Mouse (Mus musculus) testis, postnatal 14 days (tissue): ENCODE measurements around the gene Tnfaip2.

Experiments used
- DNase-seq: peaks from one replicate; pipeline ENCODE4 v3.0.0; 2021; ENCODE audit warnings: low spot score

Gene Tnfaip2

GRCm38 (mm10) chr12:111428364-111428763, 13.9 kb upstream of the Tnfaip2 start:
- no peak for DNase-seq

DNA sequence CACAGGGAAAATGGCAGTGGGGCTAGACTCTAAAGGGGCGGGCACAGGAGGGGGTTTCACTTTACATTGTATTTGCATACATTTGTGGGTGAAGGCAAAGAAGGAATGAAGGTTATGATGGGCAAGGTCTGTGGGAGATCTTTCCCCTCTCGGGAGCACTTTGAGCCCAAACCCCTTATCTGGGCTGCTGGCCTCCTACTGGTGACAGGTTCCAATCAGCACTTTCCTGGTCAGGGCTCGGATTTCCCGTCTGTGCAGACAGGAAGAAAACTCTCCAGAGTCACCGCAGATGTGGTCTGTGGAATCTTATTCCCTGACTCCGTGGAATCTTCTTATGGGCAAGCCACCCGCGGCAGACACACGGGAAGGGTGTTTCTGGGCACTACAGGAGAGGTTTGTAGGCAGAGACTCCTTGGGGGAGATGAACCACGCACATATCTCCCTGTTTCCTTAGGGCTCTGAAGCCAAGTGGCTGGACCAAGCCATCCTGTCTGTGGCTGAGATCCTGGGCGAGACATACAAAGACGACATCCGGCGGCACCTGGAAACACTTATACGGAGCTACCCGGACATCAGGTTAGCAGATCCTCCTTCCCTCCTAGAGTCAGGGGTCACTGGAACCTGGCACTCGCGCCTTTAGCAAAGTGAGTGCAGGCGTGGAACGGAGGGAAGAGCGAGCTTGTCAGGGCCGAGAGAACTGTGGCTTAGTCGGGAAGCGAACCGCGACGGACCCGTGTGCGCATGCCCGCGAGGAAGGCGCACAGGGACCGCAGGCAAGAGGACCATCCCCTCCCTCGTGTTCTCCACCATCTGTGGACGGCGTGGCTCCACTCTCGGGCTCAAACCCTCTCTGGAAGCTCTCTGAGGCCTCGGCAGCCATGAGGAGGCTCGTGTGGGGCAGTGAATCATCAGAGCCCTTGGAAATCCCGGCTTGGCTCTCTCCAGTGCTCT, 13.0 kb upstream of the Tnfaip2 start:
- DNase-seq = no peak

DNA sequence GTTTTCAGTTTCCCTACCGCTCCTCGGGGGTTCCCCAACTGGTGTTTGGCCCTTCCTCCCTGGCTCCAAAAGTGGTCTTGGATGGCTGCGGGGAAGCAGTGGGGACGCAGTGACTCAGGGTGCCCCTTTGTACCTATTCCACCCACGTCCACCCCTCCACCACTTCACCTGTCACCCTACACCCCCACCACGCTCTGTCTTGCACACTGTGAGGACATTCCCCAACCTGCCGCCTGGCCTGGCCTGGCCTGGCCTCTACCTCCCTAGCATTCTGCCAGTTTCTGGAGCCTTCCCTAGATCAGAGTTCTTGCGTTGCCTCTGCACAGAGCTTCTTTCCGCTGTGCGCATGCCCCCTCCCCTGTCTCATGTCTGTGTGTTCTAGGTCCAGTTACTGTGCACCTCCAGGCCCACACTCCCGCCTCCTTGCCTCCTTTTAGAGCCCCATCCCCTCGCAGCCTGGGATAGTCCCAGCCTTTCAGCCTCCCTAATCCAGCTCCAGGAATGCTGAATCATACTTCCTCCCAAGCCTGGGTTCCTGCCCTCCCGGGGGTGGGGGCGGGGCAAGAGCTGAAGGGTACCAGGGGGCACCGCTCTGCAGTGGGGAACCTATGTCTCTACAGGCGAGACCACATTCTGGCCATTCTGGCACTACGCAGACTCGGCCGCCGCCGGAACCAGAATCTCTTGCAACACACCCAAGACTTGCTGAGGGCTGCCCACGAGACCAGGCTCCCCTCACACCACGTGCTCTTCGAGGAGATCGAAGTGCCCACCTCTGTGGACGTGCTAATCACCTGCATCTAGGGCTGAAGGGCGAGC, 12.0 kb upstream of the Tnfaip2 start:
- no peak for DNase-seq

- no peak for DNase-seq
These were observed 11.1 kb upstream of the Tnfaip2 start for GRCm38 (mm10) chr12:111430868-111431817.

GRCm38 (mm10) chr12:111432097-111432496, 10.2 kb upstream of the Tnfaip2 start:
- DNase-seq = no peak

DNA sequence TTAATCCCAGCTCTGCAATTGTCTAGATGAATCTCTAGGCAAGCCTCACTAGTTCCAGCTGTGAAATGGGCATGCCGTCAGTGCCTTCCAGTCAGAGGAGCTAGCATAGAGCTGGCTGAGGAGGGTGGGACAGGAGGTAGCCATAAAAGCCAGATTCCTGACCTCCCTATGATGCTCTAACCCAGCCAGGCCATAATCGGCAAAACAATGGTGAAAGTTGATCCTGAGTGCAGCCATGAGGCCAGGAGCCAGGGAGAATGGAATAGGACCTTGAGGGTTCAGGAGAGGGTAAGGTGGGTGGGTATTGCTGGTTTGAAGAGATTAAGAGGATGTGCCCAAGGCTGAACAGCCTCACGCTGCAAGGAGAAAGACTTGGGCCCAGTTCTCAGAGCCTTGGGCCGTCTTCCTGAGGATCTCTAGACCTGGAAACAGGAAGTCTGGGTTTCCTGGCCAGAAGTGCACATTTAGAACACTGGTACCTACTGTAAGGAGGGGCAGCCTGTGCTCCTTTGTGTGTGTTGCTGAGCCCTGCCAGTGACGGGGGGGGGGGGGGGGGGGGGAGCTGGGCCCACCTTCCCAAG, 9.4 kb upstream of the Tnfaip2 start:
- no peak for DNase-seq

DNA sequence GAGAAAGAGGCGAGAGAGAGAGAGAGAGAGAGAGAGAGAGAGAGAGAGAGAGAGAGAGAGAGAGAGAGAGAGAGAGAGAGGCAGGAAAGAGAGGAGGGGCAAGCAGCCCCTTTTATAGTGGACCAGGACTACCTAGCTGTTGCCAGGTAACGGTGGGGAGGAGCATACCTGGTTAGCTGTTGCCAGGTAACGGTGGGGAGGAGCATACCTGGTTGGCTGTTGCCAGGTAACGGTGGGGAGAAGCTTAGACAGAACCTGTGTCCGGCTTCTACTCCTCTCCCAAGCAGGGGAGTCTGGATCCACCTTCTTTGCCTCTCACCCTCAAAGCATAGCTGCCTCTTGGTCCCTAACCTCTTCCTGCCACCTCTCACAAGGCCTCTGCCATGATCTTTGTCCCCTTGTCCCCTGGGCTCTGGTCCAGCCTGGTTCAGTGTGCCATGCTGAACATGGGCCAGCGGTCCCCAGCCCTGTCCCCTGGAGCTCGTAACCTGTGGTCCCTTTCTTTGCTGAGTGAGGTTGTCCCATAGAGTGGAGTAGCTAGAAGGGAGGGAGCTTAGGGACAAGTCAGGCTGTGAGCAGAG, 8.0 kb upstream of the Tnfaip2 start:
- no peak for DNase-seq

- DNase-seq = no peak
These were observed 7.4 kb upstream of the Tnfaip2 start for GRCm38 (mm10) chr12:111434745-111435327.

- no peak for DNase-seq
These were observed 6.1 kb upstream of the Tnfaip2 start for GRCm38 (mm10) chr12:111436170-111436569.

GRCm38 (mm10) chr12:111436640-111437039, 5.6 kb upstream of the Tnfaip2 start:
- no peak for DNase-seq

DNA sequence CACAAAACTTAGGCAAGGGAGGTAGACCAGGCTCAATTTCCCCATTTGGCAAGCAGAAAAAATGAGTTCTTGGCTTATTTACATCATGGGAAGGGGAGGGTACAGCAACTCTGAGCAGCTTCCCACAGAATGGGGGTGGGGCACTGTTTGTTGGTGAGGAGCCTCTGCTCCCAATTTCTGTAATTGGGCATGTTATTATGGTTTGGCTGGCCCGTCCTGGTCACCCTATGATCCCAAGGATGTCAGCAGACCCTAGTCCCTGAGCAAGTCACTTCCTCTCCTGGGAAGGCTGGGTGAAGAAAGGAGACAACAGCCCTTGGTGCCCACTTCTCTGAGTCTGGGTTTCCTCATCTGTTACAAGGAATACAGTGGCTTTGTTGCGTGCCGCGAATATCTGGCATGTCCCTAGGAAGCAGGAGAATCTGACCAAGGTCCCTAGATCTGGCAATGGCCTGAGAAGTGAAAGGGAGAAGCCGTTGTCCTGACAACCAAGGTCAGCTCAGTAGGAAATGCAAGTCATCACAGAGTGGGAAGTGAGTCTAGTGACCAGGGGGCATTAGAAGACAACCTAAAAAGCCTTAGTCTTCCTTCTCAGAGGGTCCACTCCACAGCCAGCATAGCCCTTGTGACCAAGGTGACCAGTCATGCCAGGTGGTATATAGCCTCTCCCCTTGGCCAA, 4.9 kb upstream of the Tnfaip2 start:
- DNase-seq = no peak

DNA sequence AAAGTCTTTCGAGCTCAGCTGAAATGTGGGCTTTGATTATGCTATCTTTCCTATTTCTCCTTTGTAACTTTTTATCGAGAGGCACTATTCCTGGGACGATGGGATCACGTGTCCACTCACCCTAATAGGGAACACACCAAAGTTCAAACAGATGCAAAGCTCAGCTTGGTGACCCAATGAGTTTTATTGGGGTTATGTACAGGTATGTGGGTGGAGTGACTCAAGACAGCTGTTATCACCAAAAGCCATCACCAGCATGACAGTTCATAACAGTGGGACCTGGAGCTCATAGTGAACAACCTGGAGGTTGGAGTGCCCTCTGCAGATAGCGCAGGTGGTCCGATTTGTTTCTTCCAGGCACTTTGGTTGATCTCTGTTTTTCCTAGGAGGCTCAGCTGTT, 3.4 kb upstream of the Tnfaip2 start:
- DNase-seq = no peak

GRCm38 (mm10) chr12:111440701-111441373, 1.4 kb upstream of the Tnfaip2 start:
- no peak for DNase-seq

- no peak for DNase-seq
These were observed 746 bp upstream of the Tnfaip2 start for GRCm38 (mm10) chr12:111441523-111441922.

GRCm38 (mm10) chr12:111443011-111443870, 972 bp downstream of the Tnfaip2 start:
- no peak for DNase-seq

DNA sequence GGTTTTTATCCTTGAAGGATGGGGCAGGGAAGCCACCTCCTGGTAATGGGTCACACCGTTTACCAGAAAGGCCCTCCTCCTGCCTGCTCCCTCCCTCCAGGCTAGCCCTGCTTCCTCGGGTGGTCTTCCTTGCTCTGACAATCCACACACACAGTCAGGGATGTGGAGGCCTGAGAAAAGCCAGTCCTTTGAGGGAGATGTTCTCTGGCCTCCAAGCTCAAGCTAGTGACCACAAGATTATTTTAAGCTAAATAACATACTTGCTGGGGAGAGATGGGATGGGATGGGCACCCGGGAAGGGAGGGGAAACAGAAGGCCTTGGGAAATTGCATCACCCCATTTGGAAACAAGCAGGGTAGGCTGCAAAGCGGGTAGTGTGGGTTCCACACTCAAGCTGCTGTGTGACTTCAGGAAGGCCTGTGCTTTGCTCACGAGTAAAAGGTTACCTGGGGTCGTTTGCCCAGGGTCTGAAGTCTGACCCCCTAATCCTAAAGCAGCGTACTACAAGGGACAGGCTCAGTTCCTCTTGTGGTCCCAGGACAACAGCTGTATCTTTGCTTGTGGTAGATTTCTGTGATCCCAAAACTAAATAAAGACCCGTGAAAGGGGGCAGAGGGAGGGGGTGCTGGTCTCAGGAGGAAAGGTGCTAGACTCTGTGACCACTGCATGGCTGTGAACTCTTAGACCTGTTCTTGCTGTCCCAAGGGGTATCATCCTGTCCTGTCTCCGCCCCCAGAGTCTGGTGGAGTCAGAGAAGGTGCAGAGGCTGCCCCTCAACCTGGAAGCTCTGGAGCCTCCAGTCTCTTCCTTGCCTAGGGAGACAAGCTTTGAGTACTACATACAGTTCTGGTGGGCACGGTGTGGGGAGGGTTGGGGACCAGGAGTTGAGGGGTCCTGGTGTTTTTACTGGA, 1.9 kb downstream of the Tnfaip2 start:
- no peak for DNase-seq

- DNase-seq = no peak
These were observed 3.1 kb downstream of the Tnfaip2 start for GRCm38 (mm10) chr12:111445161-111445889.
